Mouse (Mus musculus) heart, adult 9 months (tissue): ENCODE measurements around the gene Smad3.

Experiments used
- DNase-seq, 2 experiments: peaks; one replicate each; pipeline ENCODE4 v3.0.0; 2022; ENCODE audit warnings: low spot score in 2 of 2

The Smad3 gene

DNA sequence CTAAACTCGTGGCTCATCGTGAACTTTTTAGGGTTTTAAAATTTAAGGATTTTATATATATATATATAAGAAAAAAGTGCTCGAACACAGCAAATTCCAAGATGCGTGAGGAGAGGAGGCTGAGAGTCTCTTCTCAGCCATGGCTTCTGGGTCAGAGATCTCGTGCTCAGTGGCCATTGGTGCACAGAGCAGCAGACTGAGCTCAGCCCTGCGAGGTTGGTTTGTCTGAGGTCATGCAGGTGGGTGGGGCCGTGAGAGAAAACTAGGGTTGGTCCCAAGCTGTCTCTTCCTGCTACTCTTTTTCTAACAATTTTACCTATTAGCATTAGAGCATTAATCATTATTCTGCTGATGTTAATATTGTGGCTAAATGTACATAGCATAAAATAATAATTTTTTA is 124.5 kb downstream of the Smad3 start:
- no peak for DNase-seq

DNA sequence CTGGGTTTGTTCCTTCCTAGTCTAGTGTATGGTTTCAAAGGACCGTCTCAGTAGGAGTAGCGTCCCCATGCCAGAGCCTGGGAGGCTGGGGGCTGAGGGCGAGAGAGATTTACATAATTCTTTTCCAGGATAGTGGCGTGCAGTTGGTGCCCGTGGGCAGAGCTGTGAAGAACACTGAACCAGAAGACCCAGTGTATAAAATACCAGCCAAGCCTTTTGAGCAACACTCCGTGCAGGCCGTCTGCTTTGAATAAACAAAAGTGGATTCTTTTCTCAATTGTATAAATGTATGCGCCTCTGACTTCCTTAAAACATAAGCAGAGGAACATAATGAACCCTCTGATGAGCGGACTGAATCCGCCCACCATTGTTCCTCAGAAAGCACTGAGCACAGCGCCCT is 124.9 kb downstream of the Smad3 start:
- no peak for DNase-seq

DNA sequence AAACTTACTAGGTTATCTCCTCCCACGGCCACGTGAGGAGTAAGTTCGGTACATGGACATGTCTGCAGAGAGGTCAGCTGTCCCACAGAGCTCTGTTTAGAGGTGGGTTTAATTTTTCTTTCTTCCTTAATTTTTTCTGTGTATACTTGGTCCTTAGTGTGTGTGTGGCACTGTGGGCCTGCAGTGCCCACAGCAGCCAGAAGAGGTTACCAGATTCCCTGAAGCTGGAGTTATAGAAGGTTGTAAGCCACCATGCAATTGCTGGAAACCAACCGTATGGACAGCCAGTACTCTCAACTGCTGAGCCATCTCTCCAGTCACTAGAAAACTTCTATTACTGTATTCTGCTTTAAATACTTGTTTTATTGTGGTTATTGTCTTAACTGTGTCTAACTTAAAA is 125.7 kb downstream of the Smad3 start:
- DNase-seq: no peak

DNA sequence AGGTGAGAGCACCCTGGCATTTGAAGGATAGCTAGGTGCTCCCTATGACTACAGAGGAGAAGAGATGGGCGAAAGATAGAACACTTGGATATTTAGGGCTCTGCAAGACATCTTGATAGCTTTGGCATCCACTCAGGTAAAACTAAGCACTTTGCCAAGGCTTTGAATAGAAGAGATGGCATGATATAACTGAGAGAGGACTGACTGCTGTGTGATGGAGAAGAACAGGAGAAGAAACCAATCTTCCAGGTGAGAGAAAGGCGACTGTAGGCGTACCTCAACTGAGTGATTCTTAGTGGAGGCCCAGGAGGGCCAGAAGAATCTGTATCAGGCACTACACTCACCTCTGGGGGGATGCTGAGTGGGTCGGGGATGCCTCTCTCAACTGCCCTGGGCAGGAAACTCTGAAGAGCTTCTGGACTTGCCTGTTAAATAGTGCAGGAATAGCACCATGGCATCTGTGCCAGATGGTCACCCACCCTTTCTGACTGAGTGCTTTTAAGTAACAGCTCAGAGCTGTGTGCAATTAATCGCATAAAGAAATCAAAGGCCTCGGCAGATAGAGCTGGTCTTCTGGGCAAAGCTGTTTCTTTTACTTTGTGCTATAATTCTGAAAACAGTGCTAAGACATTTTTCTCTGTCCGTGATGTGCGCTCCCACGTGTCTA is 132.6 kb downstream of the Smad3 start:
- DNase-seq: no peak

DNA sequence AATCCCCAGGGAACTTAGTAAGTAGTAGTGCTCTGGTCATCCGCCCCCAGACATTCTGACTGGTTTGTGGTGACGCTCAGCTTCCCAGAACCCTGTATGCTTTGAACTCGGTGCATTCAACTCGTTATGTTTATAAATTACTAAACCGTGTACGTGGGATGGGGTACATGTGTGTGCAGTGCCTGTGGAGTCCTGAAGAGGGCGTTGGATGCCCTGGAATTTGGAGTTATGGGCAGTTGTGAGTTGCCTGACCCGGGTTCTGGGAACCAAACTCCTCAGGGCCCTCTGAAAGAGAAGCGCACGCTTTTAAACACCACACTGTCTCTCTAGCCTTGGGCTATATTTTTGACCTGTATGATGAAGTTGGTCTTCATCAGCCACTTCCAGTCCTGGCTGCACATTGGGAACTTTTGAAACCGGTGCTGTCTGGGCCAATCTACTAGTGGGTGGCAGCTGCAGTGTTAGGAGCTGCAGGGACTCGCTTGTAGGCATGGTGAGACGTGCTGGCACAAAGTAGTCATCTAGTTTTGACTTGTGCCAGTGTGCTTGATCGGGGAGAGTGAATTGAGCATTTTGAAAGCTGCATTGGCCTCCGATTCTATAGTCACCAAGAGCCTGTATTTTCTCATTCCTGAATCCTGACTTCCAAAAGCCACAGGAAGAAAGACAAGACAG is 133.8 kb downstream of the Smad3 start:
- no peak for DNase-seq

DNA sequence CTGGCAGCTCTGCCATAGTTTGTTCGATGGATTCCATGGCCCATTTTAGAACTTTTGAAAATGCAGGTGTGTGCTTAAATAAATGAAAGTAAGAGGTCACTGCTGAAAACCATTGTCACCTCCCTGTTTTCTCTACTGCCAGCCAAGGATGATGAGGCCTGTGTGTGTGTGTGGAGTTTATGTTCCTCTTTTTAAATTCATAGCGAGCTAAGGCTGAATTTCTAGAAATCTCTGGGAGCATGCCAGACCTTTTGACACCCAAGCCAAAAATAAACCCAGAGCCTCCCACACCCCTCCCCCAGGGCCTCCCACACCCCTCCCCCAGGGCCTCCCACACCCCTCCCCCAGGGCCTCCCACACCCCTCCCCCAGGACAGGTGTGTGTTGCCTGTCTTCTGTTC is 139.8 kb downstream of the Smad3 start:
- DNase-seq: no peak

DNA sequence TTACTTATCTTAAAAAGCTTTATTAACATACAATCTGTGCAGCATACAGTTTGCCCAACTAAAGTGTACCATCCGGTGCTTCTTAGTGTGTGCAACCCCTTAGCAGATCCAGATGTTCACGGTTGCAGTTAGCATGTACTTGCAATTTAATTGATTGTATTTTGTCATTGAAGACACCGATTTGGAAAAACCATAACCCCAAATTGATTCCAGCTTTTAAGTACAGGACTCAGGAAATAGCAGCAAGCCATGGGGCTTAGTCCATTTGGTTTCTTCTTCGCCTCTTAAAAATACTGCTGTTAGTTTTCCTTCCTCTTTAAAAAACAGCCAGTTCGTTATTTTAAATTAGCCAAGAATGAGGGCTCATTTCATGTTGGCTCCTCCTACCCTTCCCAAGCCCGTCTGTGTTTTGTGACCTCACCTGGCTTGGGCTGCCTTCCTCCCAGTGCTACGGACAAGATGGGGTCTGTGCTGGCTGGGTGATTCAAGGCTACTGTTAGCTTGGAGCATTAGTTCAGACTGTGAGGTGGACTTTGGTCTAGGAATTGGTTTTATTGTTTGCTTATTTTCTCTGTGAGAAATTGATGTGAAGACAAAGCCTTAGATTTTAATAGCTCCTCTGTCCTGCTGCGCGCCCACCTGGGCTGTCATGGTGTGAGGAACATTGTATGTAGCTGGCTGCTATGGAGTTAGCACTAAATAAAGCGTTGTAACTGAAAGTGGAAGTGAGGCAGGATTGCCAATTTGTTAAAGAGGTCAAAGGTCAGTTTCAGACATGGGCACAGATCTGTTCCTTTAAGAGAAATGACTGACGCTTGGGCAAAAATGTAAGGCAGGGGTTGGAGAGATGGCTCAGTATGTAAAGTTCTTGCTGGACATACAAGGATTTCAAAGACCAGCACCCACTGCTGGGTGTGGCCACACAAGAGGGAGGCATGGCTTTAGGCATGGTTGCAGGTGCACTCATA is 143.5 kb downstream of the Smad3 start:
- no peak for DNase-seq

DNA sequence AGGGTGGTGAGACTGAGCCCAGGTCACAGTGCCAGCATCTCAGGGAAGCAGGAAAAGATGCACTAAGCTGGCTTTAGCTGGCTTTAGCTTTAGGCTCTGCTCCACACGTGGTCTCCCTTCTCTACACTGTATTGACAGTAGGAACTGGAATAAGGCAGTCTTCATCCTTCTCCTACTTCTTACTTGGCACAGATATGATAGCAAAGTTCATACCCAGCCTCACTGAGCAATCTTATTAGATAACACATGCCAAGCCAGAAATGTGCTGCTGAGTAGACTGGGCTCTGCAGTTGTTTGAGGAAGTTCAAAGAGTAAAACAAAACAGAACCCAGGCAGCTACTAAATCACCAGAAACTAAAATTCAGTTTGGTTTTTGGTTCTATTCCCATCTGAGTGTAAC is 144.2 kb downstream of the Smad3 start:
- DNase-seq: no peak

DNA sequence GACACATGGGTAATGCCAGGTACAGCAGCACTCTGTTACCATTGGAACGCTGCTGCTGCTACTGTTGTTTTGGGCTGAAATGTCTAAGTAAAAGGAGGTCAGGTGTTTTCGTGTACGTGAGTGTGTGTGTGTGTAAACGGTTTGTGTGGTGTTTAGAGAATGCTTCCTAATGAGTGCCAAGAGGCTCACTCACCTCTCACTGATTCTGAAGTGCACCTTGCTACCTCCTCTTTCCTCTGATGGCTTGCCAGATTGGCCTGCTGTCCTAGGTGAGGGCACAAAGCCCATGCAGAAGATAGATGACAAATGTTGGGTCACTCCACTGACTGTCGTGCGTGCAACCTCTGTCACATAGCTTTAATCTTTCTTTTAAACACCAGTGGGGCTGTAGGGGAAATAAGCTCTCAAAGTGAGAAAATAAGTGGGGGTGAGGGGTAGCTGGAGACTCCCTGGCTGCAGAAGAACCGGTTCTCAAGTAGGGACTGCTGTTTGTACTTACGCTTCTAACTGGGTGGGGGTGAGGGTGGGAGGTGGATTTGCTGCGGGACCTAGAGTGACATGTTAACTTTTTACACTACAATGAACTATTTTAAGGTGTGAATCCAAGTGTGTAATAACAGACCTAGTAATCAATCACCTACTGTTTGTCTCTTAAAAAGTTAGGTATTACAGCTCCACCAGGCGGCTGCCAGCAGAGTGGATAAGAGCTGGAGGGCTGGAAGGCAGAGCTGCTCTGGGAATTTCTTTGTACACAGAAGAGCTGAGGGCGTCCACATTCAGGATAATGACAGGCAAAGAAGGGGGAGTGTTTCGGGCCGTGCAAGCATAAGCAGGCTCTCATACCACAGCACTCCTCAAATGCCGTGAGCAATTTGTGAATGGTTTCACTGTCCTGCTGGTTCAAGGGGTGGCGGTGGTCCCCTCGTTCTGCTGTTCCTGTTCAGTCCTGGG is 145.0 kb downstream of the Smad3 start:
- no peak for DNase-seq

DNA sequence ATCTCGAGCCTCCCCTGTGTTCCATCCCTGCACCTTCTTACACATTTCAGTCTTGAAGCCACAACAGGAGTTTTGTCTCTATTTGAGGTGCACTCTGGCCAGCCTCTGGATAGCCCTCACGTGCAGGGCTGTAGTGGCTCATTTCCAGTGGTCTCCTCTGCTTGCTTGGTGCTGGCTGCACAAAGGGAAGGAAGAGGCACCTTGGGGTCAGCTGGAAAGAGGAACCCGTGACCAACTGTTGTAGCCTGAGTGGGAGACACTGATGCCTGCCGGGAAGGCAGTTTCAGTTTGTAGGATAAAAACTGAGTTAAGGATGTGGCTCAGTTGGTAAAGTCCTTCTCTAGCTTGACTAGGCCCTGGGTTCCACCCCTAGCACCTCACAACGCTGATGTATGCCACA is 145.8 kb downstream of the Smad3 start:
- DNase-seq: no peak

DNA sequence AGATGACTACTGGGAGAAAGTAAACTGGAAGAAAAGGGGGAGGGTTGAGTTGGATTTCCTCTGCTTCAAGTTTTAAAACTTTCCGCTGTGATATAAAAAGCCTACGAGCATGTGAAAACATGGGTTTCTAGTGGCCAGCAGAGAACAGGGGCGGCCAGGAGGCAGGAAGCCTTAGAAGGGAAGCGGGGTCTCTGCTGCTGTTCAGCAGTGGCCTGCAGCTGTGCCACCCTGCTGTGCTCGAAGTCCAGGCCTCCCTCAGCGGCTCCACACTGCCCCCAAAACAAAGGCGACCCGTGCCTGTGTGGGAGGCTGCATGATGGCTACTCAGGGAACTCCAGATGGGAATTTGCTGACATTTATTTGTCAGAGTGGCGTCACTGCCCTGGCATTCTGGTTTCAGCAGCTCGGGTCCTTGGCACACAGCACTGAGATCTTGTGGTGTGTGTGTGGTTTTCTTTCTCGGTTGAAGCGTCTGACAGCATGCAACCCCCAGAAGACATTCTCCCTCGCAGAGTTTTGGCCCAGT is 146.9 kb downstream of the Smad3 start:
- peak in 1 of 2 experiments; percentile 37 for DNase-seq

DNA sequence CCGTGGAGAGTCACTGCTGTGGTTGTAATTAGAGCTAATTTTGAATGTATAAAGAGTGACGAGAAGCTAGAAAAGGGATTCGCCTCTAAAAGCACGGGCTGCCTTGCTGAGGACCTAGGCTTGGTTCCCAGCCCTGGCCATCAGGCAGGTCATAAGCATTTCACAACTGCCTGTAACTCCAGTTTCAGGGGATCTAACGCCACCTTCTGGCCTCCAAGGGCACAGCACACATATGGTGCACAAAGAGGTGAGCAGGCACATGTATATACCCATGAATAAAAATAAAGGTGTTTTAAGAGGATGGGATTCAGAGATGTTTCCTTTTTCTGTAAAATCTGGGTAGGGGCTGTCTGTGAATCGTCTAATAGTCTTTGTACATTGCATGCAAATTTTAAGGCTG is 147.6 kb downstream of the Smad3 start:
- DNase-seq: no peak

DNA sequence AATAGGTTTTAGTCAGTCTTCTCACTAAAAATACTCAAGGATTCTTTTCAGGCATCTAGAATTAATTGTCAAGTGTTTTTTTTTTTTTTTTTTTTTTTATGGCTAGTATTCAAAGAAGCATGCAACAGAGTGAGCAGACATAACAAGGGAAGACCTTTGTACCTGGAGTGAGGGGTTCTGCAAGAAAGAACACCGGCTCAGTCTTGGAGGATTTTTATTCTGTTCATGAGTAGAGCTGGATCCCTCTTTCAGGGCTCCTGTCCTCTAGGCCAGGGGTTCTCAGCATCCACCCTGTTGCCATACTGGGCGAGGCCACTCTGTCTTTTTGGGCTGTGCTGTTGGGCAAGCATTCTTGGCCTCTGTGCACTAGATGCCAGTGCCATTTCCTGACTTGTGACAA is 148.0 kb downstream of the Smad3 start:
- no peak for DNase-seq

DNA sequence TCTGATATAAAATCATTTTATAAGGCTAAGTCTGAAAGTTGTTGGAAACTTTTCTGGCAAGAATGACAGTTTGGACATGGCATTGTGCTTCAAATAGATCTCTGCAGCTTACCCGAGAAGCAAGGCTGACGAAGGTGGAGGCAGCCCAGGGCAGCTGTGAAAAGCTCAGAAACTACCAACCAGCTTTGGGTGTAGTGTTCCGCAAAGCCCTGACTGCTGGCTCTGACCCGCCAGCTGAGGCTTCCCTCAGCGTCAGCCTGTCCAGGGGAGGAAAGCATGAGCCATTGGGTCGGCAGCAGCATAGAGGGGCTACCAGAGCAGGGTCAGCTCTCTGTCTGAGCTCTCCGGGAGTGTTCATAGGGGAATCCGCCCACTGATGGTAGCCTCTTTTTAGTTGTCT is 148.5 kb downstream of the Smad3 start:
- no peak for DNase-seq

DNA sequence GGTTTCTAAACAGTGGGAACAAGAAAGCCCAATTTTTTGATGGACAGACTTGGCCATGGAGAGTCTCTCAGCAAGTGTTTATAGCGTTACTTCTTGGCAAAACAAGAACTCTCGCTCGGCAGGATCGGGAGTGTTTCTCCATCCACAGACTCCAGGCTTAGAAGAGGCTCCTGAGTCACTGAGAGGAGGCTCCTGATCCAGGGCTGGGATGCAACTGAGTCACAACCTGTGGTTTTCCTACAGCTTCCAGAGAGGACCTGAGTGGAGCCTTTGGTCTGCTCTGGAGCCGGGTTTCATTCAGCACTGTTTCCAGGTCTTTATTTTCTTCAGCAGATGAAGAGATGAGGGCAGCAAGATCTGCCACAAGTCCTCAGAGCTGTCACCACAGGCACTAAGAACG is 149.8 kb downstream of the Smad3 start:
- DNase-seq: no peak

DNA sequence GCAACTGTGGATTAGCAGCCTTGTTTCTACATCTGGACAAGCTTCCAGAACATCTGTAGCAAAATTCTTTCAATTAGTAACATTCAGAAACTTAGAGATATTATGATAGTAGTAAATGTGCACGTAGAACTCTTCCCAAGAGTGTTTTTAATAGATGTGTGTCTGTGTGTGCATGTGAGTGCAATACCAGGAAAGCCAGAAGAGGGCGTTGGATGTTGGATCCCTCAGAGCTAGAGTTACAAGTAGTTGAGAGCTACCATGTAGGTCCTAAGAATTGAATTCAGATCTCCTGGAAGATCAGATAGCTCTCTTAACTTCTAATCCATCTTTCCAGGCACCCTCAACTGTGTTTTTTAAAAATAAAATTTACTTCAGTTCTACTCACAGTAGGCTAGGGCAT is 151.2 kb downstream of the Smad3 start:
- no peak for DNase-seq

DNA sequence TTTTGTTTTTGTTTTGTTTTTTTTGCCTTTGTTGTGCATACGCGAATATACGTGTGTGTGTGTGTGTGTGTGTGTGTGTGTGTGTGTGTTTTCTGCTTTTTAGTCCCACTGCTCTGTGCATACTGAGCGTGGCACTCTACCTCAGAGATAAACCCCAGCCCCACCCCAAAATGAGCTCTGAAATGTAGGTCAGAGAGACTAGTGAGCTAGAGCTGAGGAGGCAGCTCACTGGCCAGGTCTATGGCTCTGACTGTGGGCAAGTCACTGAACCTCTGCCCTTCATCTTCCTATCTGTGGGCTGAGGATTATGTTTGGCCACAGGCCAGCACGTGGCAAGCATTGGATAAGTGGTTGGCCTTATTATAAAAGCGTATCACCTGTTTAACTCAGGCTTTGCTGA is 153.9 kb downstream of the Smad3 start:
- no peak for DNase-seq

DNA sequence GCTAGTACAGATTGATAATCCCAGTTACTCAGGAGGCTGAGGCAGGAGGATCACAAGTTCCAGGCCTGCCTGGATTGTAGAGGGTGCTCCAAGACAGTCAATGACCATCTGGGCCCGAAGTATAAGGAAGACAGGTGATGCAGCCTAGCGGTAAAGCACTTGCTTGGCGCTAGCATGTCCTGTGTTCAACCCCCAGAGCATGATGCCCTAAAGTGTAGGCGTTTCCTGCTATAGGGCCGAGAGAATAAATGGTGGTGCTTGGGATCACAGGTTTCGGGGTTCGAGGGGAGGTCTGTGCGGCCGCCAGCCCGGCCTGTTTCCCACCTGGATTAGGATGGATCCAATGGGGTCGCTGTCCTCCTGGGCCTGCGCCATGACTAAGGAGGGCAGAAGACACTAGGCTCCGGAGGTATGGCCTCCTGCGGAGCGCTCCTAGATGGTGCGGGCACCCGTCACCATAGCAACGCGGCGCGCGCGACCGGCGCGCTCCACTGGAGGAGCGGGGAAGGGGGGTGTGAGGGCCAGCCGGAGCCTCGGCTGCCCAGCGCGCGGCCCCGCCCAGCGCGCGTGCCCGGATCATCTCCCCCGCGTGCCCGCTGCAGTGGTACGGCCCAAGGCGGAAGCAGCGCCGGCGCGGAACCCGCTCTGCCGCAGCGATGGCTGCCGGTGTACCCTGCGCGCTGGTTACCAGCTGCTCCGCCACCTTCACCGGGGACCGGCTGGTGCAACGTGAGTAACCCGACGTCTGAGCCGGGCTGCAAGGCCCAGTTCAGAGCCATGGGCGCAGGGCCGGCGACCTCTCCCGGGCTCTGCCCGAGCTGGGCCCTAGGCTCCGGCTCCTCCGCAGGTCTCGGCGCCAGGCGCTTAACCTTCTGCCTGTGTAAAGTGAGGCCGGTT is 155.5 kb downstream of the Smad3 start, which contains the start of the genes Iqch and Aagab:
Gene Iqch, minus strand, starts transcription at position 451 of the 897 bp plus-strand sequence.
Gene Aagab, plus strand, starts transcription at position 618 of the 897 bp plus-strand sequence.
- DNase-seq: peak; percentile 94 to 95
